Mouse (Mus musculus): ENCODE data around the gene Fshb.

DNA sequence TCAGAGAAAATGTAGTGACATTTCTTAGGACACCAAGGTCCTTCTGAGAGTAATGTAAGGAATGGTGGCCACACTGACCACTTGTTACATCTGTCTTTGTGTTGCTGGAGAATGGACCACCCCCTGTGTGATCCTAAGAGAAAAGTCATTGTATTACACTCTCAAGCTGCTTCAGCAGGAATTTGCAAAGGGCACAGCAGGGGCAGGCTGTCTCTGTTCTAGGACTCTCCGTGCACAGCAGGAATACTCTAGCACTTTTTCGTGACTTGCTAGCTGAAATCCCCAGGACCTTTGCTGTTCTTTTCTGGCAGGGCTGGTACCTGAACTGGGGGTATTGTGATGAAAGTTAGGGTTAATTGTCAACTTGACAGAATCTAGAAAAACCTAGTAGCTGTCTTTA, 24.8 kb upstream of the Fshb start:
- TF ChIP-seq CTCF (IDR thresholded peaks at IDR 0.05; ENCODE audit: borderline replicate concordance, extremely low read depth, insufficient read depth, insufficient read length): no peak
- no peak for TF ChIP-seq POLR2A (IDR thresholded peaks at IDR 0.05; ENCODE audit: borderline replicate concordance, extremely low read depth, insufficient read depth, insufficient read length, poor library complexity, severe bottlenecking)
